Mouse (Mus musculus): ENCODE data around the gene Ecd. TPM values are rescaled to one million over a fixed set of nuclear protein-coding genes. Genes with fewer than 3 reads are reported as not detected.

The Ecd gene
- polyA plus RNA-seq (2016; fragmentation: Nextera tagmentation; extraction: Ambion mirVana): 37.4 and 37.5 TPM in 2 replicates

GRCm38 (mm10) chr14:20347991-20348541 is at the start of gene Ecd, which contains the start of gene Fam149b:
TSS of gene Ecd (minus strand) at chr14:20348121.
TSS of gene Fam149b (plus strand) at chr14:20348162.
- Histone ChIP-seq H3K27me3 (replicated peaks) (no peaks in the 10 kb centered on the region), H3K4me2 (peak within 1 kb of the TSS; percentile 91), H3K4me1 (replicated peaks) (peaks cover 13% of the 10 kb centered on the region), H3K9me3 (replicated peaks) (no peaks in the 10 kb centered on the region; the same call in 1 of the 2 replicates), H3K4me3 (peak within 1 kb of the TSS; percentile 66), H3K9ac (peak within 1 kb of the TSS; percentile 87), H3K36me3 (peaks cover 37% of the 10 kb centered on the region), H3K27ac (ENCODE audit: poor library complexity, severe bottlenecking) (peak within 1 kb of the TSS; percentile 94)
- under 1% methylated on average over 42 of the region's 42 CpGs for WGBS
- peak; percentile 98 for ATAC-seq (ENCODE audit: insufficient number of reproducible peaks, low FRiP score)

GRCm38 (mm10) chr14:20397220-20397619 is 49.3 kb upstream of the Ecd start:
- 80% methylated on average over 9 of the region's 9 CpGs for WGBS

GRCm38 (mm10) chr14:20393205-20393913 is 45.4 kb upstream of the Ecd start, which contains the start of gene Mrps16:
TSS of gene Mrps16 (minus strand) at chr14:20393634.
- peak within 1 kb of the TSS; percentile 67 for H3K4me3 ChIP-seq
- H3K9me3 ChIP-seq (replicated peaks): no peaks in the 10 kb centered on the region
- H3K36me3 ChIP-seq: peaks cover 21% of the 10 kb centered on the region
- under 1% methylated on average over 68 of the region's 68 CpGs for WGBS
- peaks cover 10% of the 10 kb centered on the region for H3K4me1 ChIP-seq (replicated peaks)
- H3K9ac ChIP-seq: peak within 1 kb of the TSS; percentile 94
- ATAC-seq (ENCODE audit: insufficient number of reproducible peaks, low FRiP score): peak; percentile 95
- H3K27ac ChIP-seq (ENCODE audit: poor library complexity, severe bottlenecking): peak within 1 kb of the TSS; percentile 78
- peak within 1 kb of the TSS; percentile 68 for H3K4me2 ChIP-seq
- H3K27me3 ChIP-seq (replicated peaks): no peaks in the 10 kb centered on the region

More at GRCm38 (mm10) chr14:20397220-20397619, 49.3 kb upstream of the Ecd start:
- no peaks in the 10 kb centered on the region; the same call in 1 of the 2 replicates for H3K27me3 ChIP-seq (replicated peaks)
- H3K9me3 ChIP-seq (replicated peaks): no peaks in the 10 kb centered on the region
- H3K4me2 ChIP-seq: no peak overlapping the region
- no peak overlapping the region for H3K9ac ChIP-seq
- peaks cover 6% of the 10 kb centered on the region; the same call in 1 of the 2 replicates for H3K4me1 ChIP-seq (replicated peaks)
- no peak for ATAC-seq (ENCODE audit: insufficient number of reproducible peaks, low FRiP score)
- no peaks in the 10 kb centered on the region for H3K36me3 ChIP-seq
- no peak overlapping the region for H3K4me3 ChIP-seq
- H3K27ac ChIP-seq (ENCODE audit: poor library complexity, severe bottlenecking): no peak overlapping the region

- Histone ChIP-seq H3K36me3 (peaks cover 23% of the 10 kb centered on the region), H3K9me3 (replicated peaks) (no peaks in the 10 kb centered on the region), H3K4me2 (peak overlapping the region; percentile 68), H3K9ac (no peak overlapping the region), H3K27me3 (replicated peaks) (no peaks in the 10 kb centered on the region), H3K4me3 (no peak overlapping the region), H3K27ac (ENCODE audit: poor library complexity, severe bottlenecking) (no peak overlapping the region), H3K4me1 (replicated peaks) (peaks cover 20% of the 10 kb centered on the region)
- 76% methylated on average over 4 of the region's 4 CpGs for WGBS
- ATAC-seq (ENCODE audit: insufficient number of reproducible peaks, low FRiP score): no peak
Observed at GRCm38 (mm10) chr14:20392326-20392725, 44.4 kb upstream of the Ecd start.

- Histone ChIP-seq H3K4me1 (replicated peaks) (peaks cover 34% of the 10 kb centered on the region), H3K4me2 (peak overlapping the region; percentile 89)
- 87% methylated on average over 8 of the region's 8 CpGs for WGBS
Observed at GRCm38 (mm10) chr14:20389446-20390079, 41.6 kb upstream of the Ecd start.

GRCm38 (mm10) chr14:20388441-20389129 is 40.7 kb upstream of the Ecd start, which contains the start of gene Dnajc9:
TSS of gene Dnajc9 (minus strand) at chr14:20388910.
- H3K4me3 ChIP-seq: peak within 1 kb of the TSS; percentile 86
- WGBS: 0% methylated on average over 59 of the region's 59 CpGs
- ATAC-seq (ENCODE audit: insufficient number of reproducible peaks, low FRiP score): peak; percentile 81
- H3K9me3 ChIP-seq (replicated peaks): no peaks in the 10 kb centered on the region
- H3K27me3 ChIP-seq (replicated peaks): no peaks in the 10 kb centered on the region
- peaks cover 50% of the 10 kb centered on the region for H3K36me3 ChIP-seq
- peak within 1 kb of the TSS; percentile 89 for H3K4me2 ChIP-seq
- H3K4me1 ChIP-seq (replicated peaks): peaks cover 31% of the 10 kb centered on the region
- peak within 1 kb of the TSS; percentile 80 for H3K27ac ChIP-seq (ENCODE audit: poor library complexity, severe bottlenecking)
- peak within 1 kb of the TSS; percentile 83 for H3K9ac ChIP-seq

More at GRCm38 (mm10) chr14:20389446-20390079, 41.6 kb upstream of the Ecd start:
- no peak for ATAC-seq (ENCODE audit: insufficient number of reproducible peaks, low FRiP score)
- H3K9ac ChIP-seq: peak overlapping the region; percentile 83; the same call in 1 of the 2 replicates
- H3K27ac ChIP-seq (ENCODE audit: poor library complexity, severe bottlenecking): no peak overlapping the region
- no peaks in the 10 kb centered on the region for H3K27me3 ChIP-seq (replicated peaks)
- H3K4me3 ChIP-seq: peak overlapping the region; percentile 86
- H3K36me3 ChIP-seq: peaks cover 47% of the 10 kb centered on the region
- no peaks in the 10 kb centered on the region for H3K9me3 ChIP-seq (replicated peaks)

GRCm38 (mm10) chr14:20379753-20380430 is 32.0 kb upstream of the Ecd start:
- peaks cover 39% of the 10 kb centered on the region for H3K36me3 ChIP-seq
- H3K27ac ChIP-seq (ENCODE audit: poor library complexity, severe bottlenecking): no peak overlapping the region
- H3K4me2 ChIP-seq: no peak overlapping the region
- WGBS: 85% methylated on average over 9 of the region's 9 CpGs
- H3K4me3 ChIP-seq: no peak overlapping the region
- no peaks in the 10 kb centered on the region for H3K27me3 ChIP-seq (replicated peaks)
- H3K9me3 ChIP-seq (replicated peaks): no peaks in the 10 kb centered on the region
- peaks cover 19% of the 10 kb centered on the region for H3K4me1 ChIP-seq (replicated peaks)
- no peak overlapping the region for H3K9ac ChIP-seq
- no peak for ATAC-seq (ENCODE audit: insufficient number of reproducible peaks, low FRiP score)

- 78% methylated on average over 5 of the region's 5 CpGs for WGBS
- no peak overlapping the region for H3K9ac ChIP-seq
- no peak overlapping the region for H3K4me3 ChIP-seq
- no peak for ATAC-seq (ENCODE audit: insufficient number of reproducible peaks, low FRiP score)
- no peak overlapping the region for H3K27ac ChIP-seq (ENCODE audit: poor library complexity, severe bottlenecking)
- H3K9me3 ChIP-seq (replicated peaks): no peaks in the 10 kb centered on the region
- no peaks in the 10 kb centered on the region for H3K27me3 ChIP-seq (replicated peaks)
- peaks cover 19% of the 10 kb centered on the region for H3K4me1 ChIP-seq (replicated peaks)
- H3K4me2 ChIP-seq: no peak overlapping the region
- H3K36me3 ChIP-seq: peaks cover 42% of the 10 kb centered on the region
Observed at GRCm38 (mm10) chr14:20379087-20379640, 31.2 kb upstream of the Ecd start.

- peaks cover 19% of the 10 kb centered on the region for H3K4me1 ChIP-seq (replicated peaks)
- H3K4me3 ChIP-seq: no peak overlapping the region
- no peaks in the 10 kb centered on the region for H3K9me3 ChIP-seq (replicated peaks)
- no peak overlapping the region for H3K4me2 ChIP-seq
- ATAC-seq (ENCODE audit: insufficient number of reproducible peaks, low FRiP score): peak; percentile 64
- peaks cover 42% of the 10 kb centered on the region for H3K36me3 ChIP-seq
- no peaks in the 10 kb centered on the region for H3K27me3 ChIP-seq (replicated peaks)
- H3K27ac ChIP-seq (ENCODE audit: poor library complexity, severe bottlenecking): no peak overlapping the region
- 31% methylated on average over 13 of the region's 13 CpGs for WGBS
- H3K9ac ChIP-seq: no peak overlapping the region
Observed at GRCm38 (mm10) chr14:20378313-20379061, 30.6 kb upstream of the Ecd start.

All from heart, embryonic 12.5 days (tissue).